Mouse (Mus musculus) stomach, postnatal 0 days (tissue): ENCODE measurements around the gene Ampd1.

ENCODE experiments used
- CTCF ChIP-seq: IDR thresholded peaks from 2 replicates; pipeline ENCODE4 v1.5.1; 2016; ENCODE audit warnings: antibody characterized with exemption, low read depth, mild to moderate bottlenecking, moderate library complexity
- EP300 ChIP-seq: optimal IDR thresholded peaks from 2 replicates; pipeline ENCODE3; 2016; ENCODE audit warnings: antibody characterized with exemption

DNA sequence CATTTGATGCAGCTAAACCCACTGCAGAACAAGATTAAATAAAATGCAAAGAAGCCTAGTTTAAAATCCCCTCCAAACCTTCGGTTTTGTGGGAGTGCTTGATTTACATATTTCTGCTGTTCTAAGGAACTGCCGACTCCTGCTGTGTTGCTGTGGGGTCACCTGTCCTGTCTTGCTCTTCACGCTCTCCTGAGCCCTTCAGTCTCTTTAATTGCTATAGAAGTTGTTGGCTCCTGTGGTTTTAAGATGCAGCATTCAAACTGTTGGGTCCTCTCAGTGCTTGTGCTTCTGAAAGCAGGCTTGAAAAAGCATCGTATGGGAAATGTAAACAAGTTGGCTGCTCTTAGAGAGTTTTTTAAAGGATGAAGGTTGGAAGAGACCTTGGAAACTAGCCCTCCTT, 54.4 kb downstream of the Ampd1 start:
- TF ChIP-seq CTCF (no peak), EP300 (no peak)
